Mouse (Mus musculus): ENCODE results near the gene Unc119b.

- TF ChIP-seq HCFC1 (IDR thresholded peaks at IDR 0.05; ENCODE audit: borderline replicate concordance, insufficient read depth, low read length) (no peak), CHD2 (IDR thresholded peaks at IDR 0.05; ENCODE audit: low read depth, low read length) (no peak), MAFK (IDR thresholded peaks at IDR 0.05; ENCODE audit: insufficient read depth, low read depth, low read length) (no peak)
Observed at GRCm38 (mm10) chr5:115160655-115161054, 25.9 kb upstream of the Unc119b start.
